Mouse (Mus musculus): ENCODE results near the gene Stum. TPM values are rescaled to one million over a fixed set of nuclear protein-coding genes. Genes with fewer than 3 reads are reported as not detected.

The Stum gene
- total and polyA plus RNA-seq, 2 experiments from 2014 or later, result 16.7 to 80.7 TPM

DNA sequence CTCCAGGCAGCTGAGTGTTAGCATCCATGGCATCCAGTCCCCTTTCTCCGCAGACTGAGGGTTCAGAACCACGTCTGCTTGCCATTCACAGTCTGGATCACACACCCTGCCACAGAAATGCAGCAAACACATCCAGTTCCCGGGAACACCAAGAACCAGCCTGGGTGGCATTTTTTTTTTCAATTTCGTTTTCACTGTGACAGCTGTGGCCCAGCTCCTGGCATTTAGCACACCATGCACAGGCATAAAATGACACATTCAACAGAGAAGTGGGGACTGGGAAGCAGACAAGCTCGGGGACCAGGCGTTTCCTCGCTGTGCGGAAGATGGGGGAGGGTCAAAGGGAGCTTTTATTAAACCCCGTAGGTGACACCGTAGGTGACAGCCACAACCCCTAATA is 55.6 kb downstream of the Stum start:
- Histone ChIP-seq H3K9ac (no peak overlapping the region), H3K27me3 (ENCODE audit: insufficient read depth, low read length) (no peaks in the 10 kb centered on the region), H3K36me3 (ENCODE audit: insufficient read depth) (no peaks in the 10 kb centered on the region), H3K4me2 (ENCODE audit: low read depth) (no peak overlapping the region), H3K27ac (ENCODE audit: low read depth, low read length) (0 out of 2 replicates have a peak overlapping the region, but pooled peaks have one; percentile 17), H3K4me3 (ENCODE audit: low read depth, low read length) (no peak overlapping the region), H3K9me3 (ENCODE audit: low read length) (no peaks in the 10 kb centered on the region), H3K4me1 (ENCODE audit: insufficient read depth) (peaks cover 8% of the 10 kb centered on the region; the same call in 1 of the 2 replicates)
- no peak for TF ChIP-seq CTCF (IDR thresholded peaks at IDR 0.05; ENCODE audit: low read depth)
- DNase-seq (no peak), ATAC-seq (0 out of 2 replicates have a peak, but pooled peaks have one; percentile 23)
- 44% methylated on average over 10 of the region's 10 CpGs for WGBS

GRCm38 (mm10) chr1:180426405-180426804 is 56.9 kb downstream of the Stum start:
- H3K27me3 ChIP-seq (ENCODE audit: insufficient read depth, low read length), result no peaks in the 10 kb centered on the region
- no peak for ATAC-seq
- H3K4me1 ChIP-seq (ENCODE audit: insufficient read depth), result peaks cover 5% of the 10 kb centered on the region; the same call in 1 of the 2 replicates
- no peaks in the 10 kb centered on the region for H3K9me3 ChIP-seq (ENCODE audit: low read length)
- no peak for TF ChIP-seq CTCF (IDR thresholded peaks at IDR 0.05; ENCODE audit: low read depth)
- no peak overlapping the region for H3K4me3 ChIP-seq (ENCODE audit: low read depth, low read length)
- no peak for DNase-seq
- no peak overlapping the region for H3K4me2 ChIP-seq (ENCODE audit: low read depth)
- H3K9ac ChIP-seq, result no peak overlapping the region
- 88% methylated on average over 6 of the region's 6 CpGs for WGBS
- H3K27ac ChIP-seq (ENCODE audit: low read depth, low read length), result no peak overlapping the region
- no peaks in the 10 kb centered on the region for H3K36me3 ChIP-seq (ENCODE audit: insufficient read depth)

GRCm38 (mm10) chr1:180423931-180424330 is 59.4 kb downstream of the Stum start:
- no peaks in the 10 kb centered on the region; the same call in 1 of the 2 replicates for H3K36me3 ChIP-seq (ENCODE audit: insufficient read depth)
- DNase-seq (no peak), ATAC-seq (no peak)
- H3K4me1 ChIP-seq (ENCODE audit: insufficient read depth), result peaks cover 5% of the 10 kb centered on the region; the same call in 1 of the 2 replicates
- H3K4me2 ChIP-seq (ENCODE audit: low read depth), result no peak overlapping the region
- H3K4me3 ChIP-seq (ENCODE audit: low read depth, low read length), result no peak overlapping the region
- no peaks in the 10 kb centered on the region for H3K9me3 ChIP-seq (ENCODE audit: low read length)
- no peaks in the 10 kb centered on the region for H3K27me3 ChIP-seq (ENCODE audit: insufficient read depth, low read length)
- no peak for TF ChIP-seq CTCF (IDR thresholded peaks at IDR 0.05; ENCODE audit: low read depth)
- WGBS, result 82% methylated on average over 3 of the region's 3 CpGs
- H3K9ac ChIP-seq, result no peak overlapping the region
- no peak overlapping the region for H3K27ac ChIP-seq (ENCODE audit: low read depth, low read length)

DNA sequence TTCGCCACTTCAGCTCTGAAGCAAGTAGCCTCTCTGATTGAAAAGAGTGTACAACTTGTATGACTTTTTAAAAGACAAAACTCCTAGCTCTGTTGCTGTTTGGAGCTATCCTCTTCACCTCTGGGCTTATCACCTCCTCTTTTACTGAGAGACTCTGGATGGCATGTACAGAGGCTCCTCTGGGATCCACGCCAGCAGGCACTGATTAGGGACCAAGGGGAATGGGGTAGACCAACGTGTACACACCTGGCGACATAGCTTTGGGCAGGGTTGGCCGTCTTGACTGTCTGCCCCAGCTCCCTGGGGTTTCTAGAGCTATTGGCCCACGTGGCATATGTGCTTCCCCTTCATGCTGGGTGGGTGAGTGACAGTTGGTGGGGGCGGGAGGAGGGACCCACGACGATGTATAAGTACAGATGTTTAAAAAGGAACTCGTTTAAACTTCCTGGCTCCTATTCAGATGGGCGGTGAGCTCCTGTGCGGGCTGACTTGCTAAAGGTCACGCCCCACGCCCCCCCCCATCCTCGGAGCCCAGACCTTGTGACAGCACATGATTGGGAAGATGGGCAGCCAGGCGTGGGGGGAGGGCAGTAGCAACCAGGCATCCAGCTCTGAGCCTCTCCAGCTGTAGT is 60.2 kb downstream of the Stum start:
- H3K4me2 ChIP-seq (ENCODE audit: low read depth), result no peak overlapping the region
- no peak for TF ChIP-seq CTCF (IDR thresholded peaks at IDR 0.05; ENCODE audit: low read depth)
- ATAC-seq (no peak), DNase-seq (no peak)
- H3K36me3 ChIP-seq (ENCODE audit: insufficient read depth), result no peaks in the 10 kb centered on the region; the same call in 1 of the 2 replicates
- H3K4me1 ChIP-seq (ENCODE audit: insufficient read depth), result peaks cover 5% of the 10 kb centered on the region; the same call in 1 of the 2 replicates
- no peak overlapping the region for H3K9ac ChIP-seq
- H3K27me3 ChIP-seq (ENCODE audit: insufficient read depth, low read length), result no peaks in the 10 kb centered on the region
- no peak overlapping the region for H3K4me3 ChIP-seq (ENCODE audit: low read depth, low read length)
- no peaks in the 10 kb centered on the region for H3K9me3 ChIP-seq (ENCODE audit: low read length)
- 59% methylated on average over 16 of the region's 16 CpGs for WGBS
- H3K27ac ChIP-seq (ENCODE audit: low read depth, low read length), result no peak overlapping the region

- Histone ChIP-seq H3K9ac (no peak overlapping the region), H3K36me3 (ENCODE audit: insufficient read depth) (no peaks in the 10 kb centered on the region; the same call in 1 of the 2 replicates), H3K4me2 (ENCODE audit: low read depth) (no peak overlapping the region), H3K4me1 (ENCODE audit: insufficient read depth) (no peaks in the 10 kb centered on the region), H3K4me3 (ENCODE audit: low read depth, low read length) (no peak overlapping the region), H3K27ac (ENCODE audit: low read depth, low read length) (no peak overlapping the region; the same call in 1 of the 2 replicates), H3K9me3 (ENCODE audit: low read length) (no peaks in the 10 kb centered on the region), H3K27me3 (ENCODE audit: insufficient read depth, low read length) (no peaks in the 10 kb centered on the region)
- TF ChIP-seq CTCF (IDR thresholded peaks at IDR 0.05; ENCODE audit: low read depth), result peak; percentile 90
- DNase-seq, result peak; percentile 84
- WGBS, result 19% methylated on average over 11 of the region's 11 CpGs
- peak; percentile 70 for ATAC-seq
These were observed 61.1 kb downstream of the Stum start for GRCm38 (mm10) chr1:180422076-180422828.

DNA sequence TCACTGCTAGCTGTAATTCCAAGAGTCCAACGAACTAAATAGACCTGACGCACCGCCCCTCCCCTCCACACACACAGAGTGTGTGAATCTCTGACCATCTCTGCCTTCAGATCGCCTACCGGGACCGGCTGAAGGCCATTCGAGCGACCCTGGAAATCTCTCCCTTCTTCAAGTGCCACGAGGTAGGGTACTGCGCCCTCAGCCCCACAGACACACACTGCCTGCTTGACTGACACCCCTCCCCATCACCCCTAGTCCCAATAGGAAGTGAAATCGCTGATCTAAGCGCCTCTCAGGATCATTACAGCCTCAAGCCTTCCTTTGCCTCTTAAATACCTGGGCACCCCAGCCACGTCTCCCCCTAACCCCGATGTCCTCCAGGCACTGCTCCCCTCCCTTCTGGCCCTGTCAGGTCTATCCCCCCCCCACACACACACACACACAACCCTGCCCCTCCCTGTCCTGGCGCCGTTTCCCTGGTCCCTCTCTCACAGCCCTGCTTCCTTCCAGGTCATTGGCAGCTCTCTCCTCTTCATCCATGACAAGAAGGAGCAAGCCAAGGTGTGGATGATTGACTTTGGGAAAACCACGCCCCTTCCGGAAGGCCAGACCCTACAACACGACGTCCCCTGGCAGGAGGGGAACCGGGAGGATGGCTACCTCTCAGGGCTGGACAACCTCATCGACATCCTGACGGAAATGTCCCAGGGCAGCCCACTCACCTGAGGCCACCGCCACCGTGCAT is 62.0 kb downstream of the Stum start:
- WGBS, result 58% methylated on average over 25 of the region's 25 CpGs
- peak; percentile 21 for ATAC-seq

More for the DNA sequence above, 62.0 kb downstream of the Stum start:
- Histone ChIP-seq H3K27me3 (ENCODE audit: insufficient read depth, low read length) (no peaks in the 10 kb centered on the region), H3K27ac (ENCODE audit: low read depth, low read length) (peak overlapping the region; percentile 35; the same call in 1 of the 2 replicates), H3K9ac (no peak overlapping the region), H3K4me2 (ENCODE audit: low read depth) (no peak overlapping the region), H3K4me3 (ENCODE audit: low read depth, low read length) (no peak overlapping the region), H3K9me3 (ENCODE audit: low read length) (no peaks in the 10 kb centered on the region), H3K36me3 (ENCODE audit: insufficient read depth) (no peaks in the 10 kb centered on the region; the same call in 1 of the 2 replicates), H3K4me1 (ENCODE audit: insufficient read depth) (no peaks in the 10 kb centered on the region)
- DNase-seq, result no peak
- TF ChIP-seq CTCF (IDR thresholded peaks at IDR 0.05; ENCODE audit: low read depth), result no peak

Data from forebrain, postnatal 0 days (tissue).